Mouse (Mus musculus) erythroblast, embryonic 14.5 days (primary cell): ENCODE results near the gene Rbms3.

Source experiments
- GATA1 ChIP-seq: IDR thresholded peaks from 2 replicates; pipeline ENCODE4 v1.6.1; 2012; ENCODE audit warnings: low read length, inconsistent platforms, mixed read lengths
- TAL1 ChIP-seq: IDR thresholded peaks from 3 replicates; pipeline ENCODE4 v1.6.1; 2012; ENCODE audit warnings: low read length, inconsistent platforms, mixed read lengths

DNA sequence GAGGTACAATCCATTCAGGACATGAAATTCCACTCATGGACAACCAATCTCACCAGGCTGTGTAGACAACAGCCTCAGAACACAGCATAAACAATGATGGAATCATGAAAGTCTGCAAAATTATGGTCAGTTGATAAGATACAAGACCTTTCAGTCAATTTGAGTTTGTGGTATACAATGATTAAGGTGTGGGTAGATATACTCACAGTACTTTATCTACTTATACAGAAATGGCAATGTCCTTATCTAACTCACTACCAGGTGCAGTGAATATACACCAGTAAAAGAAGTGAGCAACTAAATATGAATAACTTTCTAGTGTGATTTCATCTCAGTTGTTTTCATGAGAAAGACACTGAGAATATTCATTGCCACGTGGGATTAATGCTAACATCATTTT lies 796.9 kb downstream of the Rbms3 start:
- no peak for TF ChIP-seq GATA1
- no peak for TF ChIP-seq TAL1
